Mouse (Mus musculus): Measurements from ENCODE around the gene Arhgap28. TPM values are rescaled to one million over a fixed set of nuclear protein-coding genes. Genes with fewer than 3 reads are reported as not detected.

Gene Arhgap28
- total and polyA plus RNA-seq, 2 experiments from 2014 or later, result 4.0 to 7.6 TPM

- Histone ChIP-seq H3K27me3 (ENCODE audit: insufficient read depth, low read length) (no peaks in the 10 kb centered on the region), H3K36me3 (ENCODE audit: insufficient read depth, low read length) (no peaks in the 10 kb centered on the region), H3K27ac (no peak overlapping the region), H3K9me3 (ENCODE audit: low read length) (no peaks in the 10 kb centered on the region), H3K4me2 (ENCODE audit: low read depth, low read length) (no peak overlapping the region), H3K9ac (replicated peaks; ENCODE audit: low read length) (no peak overlapping the region), H3K4me1 (ENCODE audit: insufficient read depth, low read length) (no peaks in the 10 kb centered on the region), H3K4me3 (ENCODE audit: low read length) (no peak overlapping the region)
- WGBS, result 95% methylated on average over 2 of the region's 2 CpGs
- TF ChIP-seq CTCF (IDR thresholded peaks at IDR 0.05; ENCODE audit: low read depth), result no peak
- DNase-seq (ENCODE audit: low spot score) (no peak), ATAC-seq (no peak)
Observed at GRCm38 (mm10) chr17:67993371-67994045, 10.4 kb downstream of the Arhgap28 start.

- TF ChIP-seq CTCF (IDR thresholded peaks at IDR 0.05; ENCODE audit: low read depth), result no peak
- Histone ChIP-seq H3K27me3 (ENCODE audit: insufficient read depth, low read length) (no peaks in the 10 kb centered on the region), H3K27ac (no peak overlapping the region), H3K9ac (replicated peaks; ENCODE audit: low read length) (no peak overlapping the region), H3K9me3 (ENCODE audit: low read length) (no peaks in the 10 kb centered on the region), H3K36me3 (ENCODE audit: insufficient read depth, low read length) (no peaks in the 10 kb centered on the region), H3K4me2 (ENCODE audit: low read depth, low read length) (no peak overlapping the region), H3K4me1 (ENCODE audit: insufficient read depth, low read length) (no peaks in the 10 kb centered on the region), H3K4me3 (ENCODE audit: low read length) (no peak overlapping the region)
- no peak for DNase-seq (ENCODE audit: low spot score)
- WGBS, result 77% methylated on average over 5 of the region's 5 CpGs
- ATAC-seq, result no peak
Observed at GRCm38 (mm10) chr17:67989716-67990115, 14.2 kb downstream of the Arhgap28 start.

GRCm38 (mm10) chr17:67988920-67989621 lies 14.8 kb downstream of the Arhgap28 start:
- no peak overlapping the region for H3K9ac ChIP-seq (replicated peaks; ENCODE audit: low read length)
- H3K27ac ChIP-seq, result no peak overlapping the region
- WGBS, result 45% methylated on average over 15 of the region's 15 CpGs
- no peak overlapping the region for H3K4me2 ChIP-seq (ENCODE audit: low read depth, low read length)
- no peak overlapping the region for H3K4me3 ChIP-seq (ENCODE audit: low read length)
- no peaks in the 10 kb centered on the region for H3K27me3 ChIP-seq (ENCODE audit: insufficient read depth, low read length)
- H3K36me3 ChIP-seq (ENCODE audit: insufficient read depth, low read length), result no peaks in the 10 kb centered on the region
- ATAC-seq (peak; percentile 47; the same call in 1 of the 2 replicates), DNase-seq (ENCODE audit: low spot score) (peak; percentile 36)
- H3K9me3 ChIP-seq (ENCODE audit: low read length), result no peaks in the 10 kb centered on the region
- no peak for TF ChIP-seq CTCF (IDR thresholded peaks at IDR 0.05; ENCODE audit: low read depth)
- H3K4me1 ChIP-seq (ENCODE audit: insufficient read depth, low read length), result no peaks in the 10 kb centered on the region

- H3K4me2 ChIP-seq (ENCODE audit: low read depth, low read length), result no peak overlapping the region
- no peaks in the 10 kb centered on the region for H3K9me3 ChIP-seq (ENCODE audit: low read length)
- WGBS, result 74% methylated on average over 4 of the region's 4 CpGs
- H3K27ac ChIP-seq, result no peak overlapping the region
- H3K36me3 ChIP-seq (ENCODE audit: insufficient read depth, low read length), result no peaks in the 10 kb centered on the region
- DNase-seq (ENCODE audit: low spot score) (no peak), ATAC-seq (no peak)
- H3K4me3 ChIP-seq (ENCODE audit: low read length), result no peak overlapping the region
- TF ChIP-seq CTCF (IDR thresholded peaks at IDR 0.05; ENCODE audit: low read depth), result no peak
- no peak overlapping the region for H3K9ac ChIP-seq (replicated peaks; ENCODE audit: low read length)
- H3K27me3 ChIP-seq (ENCODE audit: insufficient read depth, low read length), result no peaks in the 10 kb centered on the region
- H3K4me1 ChIP-seq (ENCODE audit: insufficient read depth, low read length), result no peaks in the 10 kb centered on the region
Observed at GRCm38 (mm10) chr17:67985532-67985931, 18.4 kb downstream of the Arhgap28 start.

GRCm38 (mm10) chr17:67980573-67980972 lies 23.3 kb downstream of the Arhgap28 start:
- Histone ChIP-seq H3K4me1 (ENCODE audit: insufficient read depth, low read length) (no peaks in the 10 kb centered on the region), H3K9ac (replicated peaks; ENCODE audit: low read length) (no peak overlapping the region), H3K36me3 (ENCODE audit: insufficient read depth, low read length) (no peaks in the 10 kb centered on the region), H3K27me3 (ENCODE audit: insufficient read depth, low read length) (no peaks in the 10 kb centered on the region), H3K27ac (no peak overlapping the region), H3K4me2 (ENCODE audit: low read depth, low read length) (no peak overlapping the region), H3K4me3 (ENCODE audit: low read length) (no peak overlapping the region), H3K9me3 (ENCODE audit: low read length) (no peaks in the 10 kb centered on the region)
- ATAC-seq (no peak), DNase-seq (ENCODE audit: low spot score) (no peak)
- no peak for TF ChIP-seq CTCF (IDR thresholded peaks at IDR 0.05; ENCODE audit: low read depth)
- 89% methylated on average over 3 of the region's 3 CpGs for WGBS

GRCm38 (mm10) chr17:67979248-67979647 lies 24.7 kb downstream of the Arhgap28 start:
- DNase-seq (ENCODE audit: low spot score), result no peak
- H3K36me3 ChIP-seq (ENCODE audit: insufficient read depth, low read length), result no peaks in the 10 kb centered on the region
- H3K4me1 ChIP-seq (ENCODE audit: insufficient read depth, low read length), result no peaks in the 10 kb centered on the region
- H3K9ac ChIP-seq (replicated peaks; ENCODE audit: low read length), result no peak overlapping the region
- no peak overlapping the region for H3K4me3 ChIP-seq (ENCODE audit: low read length)
- H3K27ac ChIP-seq, result no peak overlapping the region
- H3K27me3 ChIP-seq (ENCODE audit: insufficient read depth, low read length), result no peaks in the 10 kb centered on the region
- ATAC-seq, result no peak
- 87% methylated on average over 5 of the region's 5 CpGs for WGBS
- no peak overlapping the region for H3K4me2 ChIP-seq (ENCODE audit: low read depth, low read length)
- TF ChIP-seq CTCF (IDR thresholded peaks at IDR 0.05; ENCODE audit: low read depth), result no peak
- H3K9me3 ChIP-seq (ENCODE audit: low read length), result no peaks in the 10 kb centered on the region

GRCm38 (mm10) chr17:67978786-67979185 lies 25.1 kb downstream of the Arhgap28 start:
- TF ChIP-seq CTCF (IDR thresholded peaks at IDR 0.05; ENCODE audit: low read depth), result no peak
- peak; percentile 56 for DNase-seq (ENCODE audit: low spot score)
- 48% methylated on average over 3 of the region's 3 CpGs for WGBS

More at GRCm38 (mm10) chr17:67978786-67979185, 25.1 kb downstream of the Arhgap28 start:
- Histone ChIP-seq H3K27ac (no peak overlapping the region), H3K9ac (replicated peaks; ENCODE audit: low read length) (no peak overlapping the region), H3K4me3 (ENCODE audit: low read length) (no peak overlapping the region), H3K9me3 (ENCODE audit: low read length) (no peaks in the 10 kb centered on the region), H3K36me3 (ENCODE audit: insufficient read depth, low read length) (no peaks in the 10 kb centered on the region), H3K4me1 (ENCODE audit: insufficient read depth, low read length) (no peaks in the 10 kb centered on the region), H3K27me3 (ENCODE audit: insufficient read depth, low read length) (no peaks in the 10 kb centered on the region), H3K4me2 (ENCODE audit: low read depth, low read length) (no peak overlapping the region)
- ATAC-seq, result peak; percentile 66
